Mouse (Mus musculus) CH12.LX (cell line): Measurements from ENCODE around the gene Ttpal. TPM values are rescaled to one million over a fixed set of nuclear protein-coding genes. Genes with fewer than 3 reads are reported as not detected.

Experiments used
- DNase-seq: peaks from one replicate; pipeline ENCODE4 v3.0.0-alpha.2; 2013; ENCODE audit errors: extremely low read depth
- H3K27ac ChIP-seq: 2 replicates; pipeline ENCODE4 v1.5.1; 2012; ENCODE audit warnings: low read depth, mild to moderate bottlenecking, control low read depth, moderate library complexity; ENCODE audit not compliant: insufficient read depth
- H3K27me3 ChIP-seq: replicated peaks from 2 replicates; pipeline ENCODE3; 2012; ENCODE audit warnings: inconsistent platforms
- H3K36me3 ChIP-seq, 2 experiments: replicated peaks in 1 of 2; 2 replicates each; pipeline versions ENCODE3 to v1.6.1; 2012; ENCODE audit warnings: inconsistent platforms in 1 of 2, low read length in 1 of 2, mild to moderate bottlenecking in 1 of 2, mixed read lengths in 1 of 2, moderate library complexity in 1 of 2; ENCODE audit not compliant: control insufficient read depth in 1 of 2, insufficient read depth in 1 of 2
- H3K4me1 ChIP-seq, 2 experiments: 2 replicates each; pipeline ENCODE4 v1.6.1; 2012; ENCODE audit warnings: inconsistent platforms in 1 of 2, moderate library complexity in 1 of 2; ENCODE audit not compliant: insufficient read depth in 2 of 2, control insufficient read depth in 1 of 2
- H3K4me2 ChIP-seq: 2 replicates; pipeline ENCODE4 v1.6.1; 2012; ENCODE audit warnings: low read depth, mild to moderate bottlenecking, control low read depth; ENCODE audit not compliant: poor library complexity, insufficient read depth, severe bottlenecking
- H3K4me3 ChIP-seq, 3 experiments: fragments of 150-350 bp in 1 of 3; sonication (generic) in 1 of 3; replicated peaks in 1 of 3; 2 replicates each; pipeline versions ENCODE3 to v1.5.1; 2011 to 2012; ENCODE audit warnings: low read depth in 2 of 3, low read length in 2 of 3, mild to moderate bottlenecking in 2 of 3, moderate library complexity in 2 of 3, control low read depth in 1 of 3, improper control_type of control experiment in 1 of 3, inconsistent platforms in 1 of 3, mixed read lengths in 1 of 3; ENCODE audit not compliant: poor library complexity in 1 of 3
- H3K79me2 ChIP-seq: replicated peaks from 2 replicates; pipeline ENCODE4 v1.6.1; 2012; ENCODE audit warnings: mild to moderate bottlenecking, moderate library complexity; ENCODE audit not compliant: control insufficient read depth, poor library complexity, insufficient read depth, severe bottlenecking; ENCODE audit errors: extremely low read depth
- H3K9ac ChIP-seq: 2 replicates; pipeline ENCODE4 v1.6.1; 2012; ENCODE audit warnings: low read depth, mild to moderate bottlenecking, control low read depth, moderate library complexity; ENCODE audit not compliant: insufficient read depth
- H3K9me3 ChIP-seq: replicated peaks from 2 replicates; pipeline ENCODE3; 2012; ENCODE audit warnings: low read length, inconsistent platforms, mixed read lengths
- BHLHE40 ChIP-seq: IDR thresholded peaks from 2 replicates; pipeline ENCODE4 v1.6.1; 2011; ENCODE audit warnings: mild to moderate bottlenecking, low read depth, low read length, improper control_type of control experiment
- CHD1 ChIP-seq: IDR thresholded peaks from 2 replicates; pipeline ENCODE4 v1.6.1; 2012; ENCODE audit warnings: low read depth, low read length, improper control_type of control experiment, inconsistent platforms
- CHD2 ChIP-seq: IDR thresholded peaks from 2 replicates; pipeline ENCODE4 v1.6.1; 2011; ENCODE audit warnings: low read length, improper control_type of control experiment
- CTCF ChIP-seq, 2 experiments: IDR thresholded peaks in 1 of 2; conservative IDR thresholded peaks in 1 of 2; 2 replicates each; pipeline ENCODE4 v1.5.1; 2011 to 2012; ENCODE audit warnings: low read depth in 2 of 2, low read length in 2 of 2, improper control_type of control experiment in 1 of 2, inconsistent platforms in 1 of 2, mild to moderate bottlenecking in 1 of 2, moderate library complexity in 1 of 2
- E2F4 ChIP-seq: IDR thresholded peaks from 2 replicates; pipeline ENCODE4 v1.6.1; 2011; ENCODE audit warnings: low read depth, low read length, improper control_type of control experiment; ENCODE audit not compliant: insufficient replicate concordance
- ELF1 ChIP-seq: IDR thresholded peaks from 2 replicates; pipeline ENCODE4 v1.6.1; 2014; ENCODE audit warnings: low read depth, mild to moderate bottlenecking, inconsistent platforms, low read length, improper control_type of control experiment
- EP300 ChIP-seq: IDR thresholded peaks from 2 replicates; pipeline ENCODE4 v1.6.1; 2011; ENCODE audit warnings: low read length, improper control_type of control experiment
- ETS1 ChIP-seq: conservative IDR thresholded peaks from 2 replicates; pipeline ENCODE4 v1.6.1; 2012; ENCODE audit warnings: low read depth, mild to moderate bottlenecking, inconsistent platforms, low read length, improper control_type of control experiment, moderate library complexity
- GABPA ChIP-seq: IDR thresholded peaks from 2 replicates; pipeline ENCODE4 v1.6.1; 2012; ENCODE audit warnings: low read depth, low read length, improper control_type of control experiment, inconsistent platforms; ENCODE audit not compliant: insufficient replicate concordance
- HCFC1 ChIP-seq: IDR thresholded peaks from 2 replicates; pipeline ENCODE4 v1.6.1; 2012; ENCODE audit warnings: low read depth, mild to moderate bottlenecking, inconsistent platforms, low read length, improper control_type of control experiment
- IRF4 ChIP-seq: IDR thresholded peaks from 2 replicates; pipeline ENCODE4 v1.6.1; 2014; ENCODE audit warnings: low read depth, mild to moderate bottlenecking, inconsistent platforms, low read length, improper control_type of control experiment
- JUN ChIP-seq: IDR thresholded peaks from 2 replicates; pipeline ENCODE4 v1.6.1; 2011; ENCODE audit warnings: low read depth, mild to moderate bottlenecking, low read length, improper control_type of control experiment, moderate library complexity; ENCODE audit not compliant: insufficient read depth
- JUND ChIP-seq: conservative IDR thresholded peaks from 2 replicates; pipeline ENCODE4 v1.6.1; 2011; ENCODE audit warnings: low read depth, low read length, improper control_type of control experiment
- KAT2A ChIP-seq: IDR thresholded peaks from 2 replicates; pipeline ENCODE4 v1.6.1; 2012; ENCODE audit warnings: low read length, improper control_type of control experiment, inconsistent platforms; ENCODE audit not compliant: insufficient replicate concordance
- MAFK ChIP-seq: IDR thresholded peaks from 2 replicates; pipeline ENCODE4 v1.6.1; 2011; ENCODE audit warnings: low read length, improper control_type of control experiment; ENCODE audit not compliant: insufficient replicate concordance
- MAX ChIP-seq: IDR thresholded peaks from 2 replicates; pipeline ENCODE4 v1.6.1; 2011; ENCODE audit warnings: low read length, improper control_type of control experiment
- MAZ ChIP-seq: IDR thresholded peaks from 2 replicates; pipeline ENCODE4 v1.6.1; 2012; ENCODE audit warnings: low read depth, mild to moderate bottlenecking, inconsistent platforms, low read length, improper control_type of control experiment, moderate library complexity
- MEF2A ChIP-seq: IDR thresholded peaks from 2 replicates; pipeline ENCODE4 v1.6.1; 2014; ENCODE audit warnings: low read depth, mild to moderate bottlenecking, inconsistent platforms, low read length, improper control_type of control experiment, borderline replicate concordance
- MXI1 ChIP-seq: IDR thresholded peaks from 2 replicates; pipeline ENCODE4 v1.6.1; 2011; ENCODE audit warnings: mild to moderate bottlenecking, low read depth, low read length, improper control_type of control experiment
- MYC ChIP-seq: IDR thresholded peaks from 2 replicates; pipeline ENCODE4 v1.6.1; 2011; ENCODE audit warnings: low read depth, mild to moderate bottlenecking, improper control_type of control experiment, low read length
- NELFE ChIP-seq: IDR thresholded peaks from 2 replicates; pipeline ENCODE4 v1.6.1; 2011; ENCODE audit warnings: low read depth, low read length, improper control_type of control experiment
- NRF1 ChIP-seq: IDR thresholded peaks from 2 replicates; pipeline ENCODE4 v1.6.1; 2014; ENCODE audit warnings: low read depth, mild to moderate bottlenecking, inconsistent platforms, low read length, improper control_type of control experiment, moderate library complexity
- PAX5 ChIP-seq: IDR thresholded peaks from 2 replicates; pipeline ENCODE4 v1.6.1; 2012; ENCODE audit warnings: low read length, inconsistent platforms, mixed read lengths
- POLR2A ChIP-seq: IDR thresholded peaks from 2 replicates; pipeline ENCODE4 v1.6.1; 2011; ENCODE audit warnings: low read depth, mild to moderate bottlenecking, improper control_type of control experiment, low read length
- POLR2AphosphoS2 ChIP-seq: IDR thresholded peaks from 2 replicates; pipeline ENCODE4 v1.6.1; 2011; ENCODE audit warnings: low read depth, low read length, improper control_type of control experiment
- RAD21 ChIP-seq: IDR thresholded peaks from 2 replicates; pipeline ENCODE4 v1.6.1; 2011; ENCODE audit warnings: low read depth, mild to moderate bottlenecking, low read length, improper control_type of control experiment, moderate library complexity
- RCOR1 ChIP-seq: conservative IDR thresholded peaks from 2 replicates; pipeline ENCODE4 v1.6.1; 2012; ENCODE audit warnings: low read depth, mild to moderate bottlenecking, inconsistent platforms, low read length, improper control_type of control experiment
- SIN3A ChIP-seq: IDR thresholded peaks from 2 replicates; pipeline ENCODE4 v1.6.1; 2012; ENCODE audit warnings: low read length, improper control_type of control experiment, inconsistent platforms
- SMC3 ChIP-seq: IDR thresholded peaks from 2 replicates; pipeline ENCODE4 v1.6.1; 2011; ENCODE audit warnings: low read depth, low read length, improper control_type of control experiment
- TBP ChIP-seq: conservative IDR thresholded peaks from 2 replicates; pipeline ENCODE4 v1.6.1; 2011; ENCODE audit warnings: low read depth, low read length, improper control_type of control experiment
- TCF12 ChIP-seq: IDR thresholded peaks from 2 replicates; pipeline ENCODE4 v1.6.1; 2014; ENCODE audit warnings: low read depth, mild to moderate bottlenecking, inconsistent platforms, low read length, improper control_type of control experiment
- UBTF ChIP-seq: IDR thresholded peaks from 2 replicates; pipeline ENCODE4 v1.6.1; 2012; ENCODE audit warnings: low read depth, mild to moderate bottlenecking, inconsistent platforms, low read length, improper control_type of control experiment, moderate library complexity
- USF1 ChIP-seq: IDR thresholded peaks from 2 replicates; pipeline ENCODE4 v1.6.1; 2014; ENCODE audit warnings: low read depth, mild to moderate bottlenecking, inconsistent platforms, low read length, improper control_type of control experiment
- USF2 ChIP-seq: conservative IDR thresholded peaks from 2 replicates; pipeline ENCODE4 v1.6.1; 2011; ENCODE audit warnings: low read depth, low read length, improper control_type of control experiment
- ZC3H11A ChIP-seq: IDR thresholded peaks from 2 replicates; pipeline ENCODE4 v1.6.1; 2012; ENCODE audit warnings: low read depth, mild to moderate bottlenecking, inconsistent platforms, low read length, improper control_type of control experiment
- ZKSCAN1 ChIP-seq: IDR thresholded peaks from 2 replicates; pipeline ENCODE4 v1.6.1; 2012; ENCODE audit warnings: low read depth, inconsistent platforms, low read length, improper control_type of control experiment, borderline replicate concordance
- ZMIZ1 ChIP-seq: IDR thresholded peaks from 2 replicates; pipeline ENCODE4 v1.6.1; 2012; ENCODE audit warnings: low read depth, mild to moderate bottlenecking, inconsistent platforms, low read length, improper control_type of control experiment
- ZNF384 ChIP-seq: IDR thresholded peaks from 2 replicates; pipeline ENCODE4 v1.6.1; 2012; ENCODE audit warnings: low read depth, low read length, improper control_type of control experiment, inconsistent platforms
- dilution Hi-C: fragments of 300-500 bp; cut with MboI; formaldehyde crosslinking; loops from 2 replicates; pipeline ENCODE4 v1.14.3; 2020; ENCODE audit warnings: low sequenced_read_pairs; ENCODE audit not compliant: extremely low pct_unique_long_range_greater_than_20kb, extremely low pct_ligation_motif_present
- in situ Hi-C: fragments of 300-500 bp; cut with MboI; formaldehyde crosslinking; loops from 3 replicates; pipeline ENCODE4 v1.14.3; 2019; ENCODE audit warnings: low sequenced_read_pairs, low pct_ligation_motif_present, low pct_unique_long_range_greater_than_20kb, mixed read lengths
- polyA plus RNA-seq: library from polyadenylated mRNA; unstranded; fragments of >175 nt; gene quantifications from 2 replicates; pipeline ENCODE4 v1.2.1, GENCODE M21; 2012; ENCODE audit warnings: low read depth; ENCODE audit not compliant: insufficient read length
- total RNA-seq, 2 experiments: library from RNA; depleted of rRNA; stranded (reverse); fragments of 300-350 nt in 1 of 2; fragments of >200 nt in 1 of 2; gene quantifications; 2 replicates each; pipeline ENCODE4 v1.2.3; 2012 to 2014

The Ttpal gene
- total and polyA plus RNA-seq, 3 experiments, result 21.9 to 38.9 (median 25.7) TPM

DNA sequence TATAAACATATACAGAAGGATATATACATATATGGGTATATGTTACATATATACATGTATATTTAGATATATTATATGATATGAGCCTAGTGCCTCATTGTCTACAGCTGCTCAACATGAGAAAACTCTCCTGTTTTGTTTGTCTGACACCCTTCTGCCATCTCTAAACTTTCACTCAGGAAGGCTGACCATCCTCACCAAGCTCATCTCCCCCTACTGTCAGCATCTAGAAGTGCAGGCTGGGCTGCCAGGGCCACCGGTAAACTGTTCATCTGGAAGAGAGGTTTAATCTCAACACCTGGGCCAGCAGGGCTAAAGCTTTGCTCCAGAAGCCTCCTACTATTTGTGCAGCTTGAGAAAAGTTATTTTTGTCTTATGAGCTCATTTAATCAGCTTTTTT is 2.9 kb upstream of the Ttpal start:
- H3K9me3 ChIP-seq, result no peaks in the 10 kb centered on the region
- in situ Hi-C loops (loop anchor here (10.0 kb wide), 1 partner anchor 64 kb away; no protein-coding TSS in a partner anchor), dilution Hi-C loops (no loop called here)
- H3K79me2 ChIP-seq, result peaks cover 13% of the 10 kb centered on the region
- no peak overlapping the region for H3K4me3 ChIP-seq
- peaks cover 4 to 40% of the 10 kb centered on the region in 2 experiments; a peak in 3 of 4 replicates for H3K4me1 ChIP-seq
- no peak overlapping the region for H3K27ac ChIP-seq
- no peak overlapping the region for H3K4me2 ChIP-seq
- DNase-seq, result peak; percentile 75
- H3K36me3 ChIP-seq, result no peaks in the 10 kb centered on the region
- H3K27me3 ChIP-seq, result peaks cover 10% of the 10 kb centered on the region
- H3K9ac ChIP-seq, result no peak overlapping the region
- TF ChIP-seq NRF1 (no peak), EP300 (no peak), RCOR1 (no peak), CTCF (conservative IDR thresholded peaks at IDR 0.05 in 1 of 2, IDR thresholded peaks at IDR 0.05 in 1 of 2; ENCODE audit: low read depth in 2 of 2, low read length in 2 of 2) (peak; percentile 85 to 89), ZNF384 (no peak), MYC (no peak), TCF12 (peak; percentile 37; the same call in 1 of the 2 replicates), POLR2AphosphoS2 (no peak), POLR2A (no peak), JUN (no peak), HCFC1 (no peak), CHD1 (no peak), MAX (no peak), MAFK (no peak), MXI1 (no peak), ETS1 (no peak), BHLHE40 (no peak), IRF4 (no peak), GABPA (no peak), JUND (no peak), USF2 (no peak), SMC3 (peak; percentile 68), PAX5 (no peak), SIN3A (no peak), TBP (no peak), NELFE (peak; percentile 32; the same call in 1 of the 2 replicates), MEF2A (0 out of 2 replicates have a peak, but pooled peaks have one; percentile 47), MAZ (0 out of 2 replicates have a peak, but pooled peaks have one; percentile 17), UBTF (no peak), ZMIZ1 (no peak), KAT2A (no peak), USF1 (no peak), E2F4 (no peak), CHD2 (no peak), ZKSCAN1 (no peak), ELF1 (peak; percentile 30; the same call in 1 of the 2 replicates), RAD21 (peak; percentile 33), ZC3H11A (no peak)
